Mouse (Mus musculus) T-helper 2 cell (primary cell): ENCODE measurements around the gene Cdc42se1.

Experiments
- in situ Hi-C: fragments of 300-600 bp; cut with MboI, MseI; formaldehyde crosslinking; loops from one replicate; pipeline ENCODE4 v1.15.1; 2025; ENCODE audit warnings: high pct_unique_total_duplicates

The Cdc42se1 gene

DNA sequence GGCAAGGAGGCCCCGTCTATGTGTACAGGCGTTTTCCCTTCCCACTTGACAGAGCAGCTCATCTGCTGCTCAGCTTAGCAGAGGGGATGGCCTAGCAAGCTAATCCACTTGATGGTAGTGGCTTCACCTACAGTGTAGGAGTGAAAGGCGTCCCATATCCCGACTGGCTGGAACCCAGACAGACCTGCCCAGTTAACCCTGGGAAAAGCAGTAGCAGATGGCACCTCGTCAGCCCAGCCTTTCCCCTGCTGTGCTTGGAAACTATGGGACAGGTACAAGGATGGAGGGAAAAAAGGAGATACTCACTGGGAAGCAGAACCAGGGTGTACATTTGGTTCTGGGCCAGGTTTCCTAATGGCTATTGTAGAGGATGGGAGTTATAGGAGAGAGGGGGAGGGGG is 21.8 kb downstream of the Cdc42se1 start:
- in situ Hi-C loops, result no loop called here

DNA sequence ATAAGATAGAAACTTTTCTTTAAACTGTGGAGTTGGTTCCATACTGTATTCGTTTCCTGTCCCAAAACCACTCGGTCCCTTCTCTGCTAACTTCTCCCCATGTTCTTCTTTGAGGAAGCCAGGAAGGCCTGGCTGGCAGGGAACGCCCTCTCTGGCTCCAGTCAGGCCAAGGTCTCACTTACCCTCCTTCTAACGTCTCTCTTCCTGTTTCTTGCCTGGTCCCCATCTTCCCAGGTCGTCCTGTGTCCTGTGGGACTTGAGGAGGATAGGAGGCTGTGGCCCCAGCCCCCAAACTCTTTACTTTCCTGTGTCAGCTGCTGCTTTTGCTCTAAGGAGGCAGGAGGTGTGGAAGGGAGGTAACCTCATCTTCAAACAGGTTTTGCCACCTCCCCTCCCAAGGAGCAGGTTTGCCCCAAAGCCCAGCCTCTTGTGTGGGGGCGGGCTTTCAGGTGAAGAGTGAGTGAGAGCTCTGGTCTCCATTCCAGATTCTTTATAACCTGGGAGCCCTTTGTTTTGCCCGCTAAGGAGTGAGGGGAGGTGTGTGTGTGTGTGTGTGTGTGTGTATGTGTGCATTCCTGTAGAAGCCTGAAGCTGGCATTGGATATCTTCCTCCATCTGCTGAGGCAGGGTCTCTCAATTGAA is 22.4 kb downstream of the Cdc42se1 start, which contains the start of gene Bnipl:
TSS of gene Bnipl (minus strand) at position 411 of the 642 bp plus-strand sequence.
- in situ Hi-C loops, result no loop called here

DNA sequence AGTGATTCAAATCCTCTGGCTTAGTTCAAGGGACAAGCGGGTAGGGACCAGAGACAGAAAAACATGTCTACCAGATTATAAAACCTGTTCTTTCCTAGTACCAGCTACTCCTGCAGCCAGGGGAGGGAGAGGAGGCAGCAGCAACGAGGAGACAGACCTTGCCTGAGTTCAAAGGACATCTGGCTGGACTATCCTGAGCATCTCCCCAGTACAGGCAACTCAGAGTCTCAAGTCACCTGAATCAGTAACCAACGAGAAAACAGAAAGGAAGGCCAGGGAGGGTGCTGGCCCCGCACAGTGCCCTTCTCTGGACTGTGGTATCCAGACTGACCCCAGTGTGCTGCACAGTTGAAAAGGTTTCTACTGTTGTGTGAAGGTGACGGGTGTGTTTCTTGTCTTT is 28.4 kb downstream of the Cdc42se1 start:
- in situ Hi-C loops, result no loop called here

DNA sequence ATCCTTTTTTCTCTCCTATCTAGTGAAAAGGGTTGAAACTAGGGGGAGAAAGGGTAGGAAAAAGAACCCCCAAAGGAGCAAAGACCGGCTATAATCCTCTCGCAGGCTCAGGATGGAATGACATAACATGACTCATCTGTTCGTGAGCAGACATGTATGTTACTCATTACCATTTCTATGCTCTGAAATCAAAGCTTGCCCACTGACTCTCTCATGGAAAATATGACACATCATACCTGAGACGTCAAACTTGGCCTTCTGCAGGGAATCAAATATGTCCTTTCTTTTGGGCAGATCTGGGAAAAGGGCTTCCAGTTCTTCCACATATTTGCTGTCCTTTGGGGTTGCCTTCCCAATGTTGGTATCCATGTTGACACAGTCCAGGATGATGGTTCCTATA is 33.4 kb downstream of the Cdc42se1 start:
- in situ Hi-C loops, result loop anchor here (10.0 kb wide), 1 partner anchor 117 kb away; the partner anchor contains the start of gene Tnfaip8l2

DNA sequence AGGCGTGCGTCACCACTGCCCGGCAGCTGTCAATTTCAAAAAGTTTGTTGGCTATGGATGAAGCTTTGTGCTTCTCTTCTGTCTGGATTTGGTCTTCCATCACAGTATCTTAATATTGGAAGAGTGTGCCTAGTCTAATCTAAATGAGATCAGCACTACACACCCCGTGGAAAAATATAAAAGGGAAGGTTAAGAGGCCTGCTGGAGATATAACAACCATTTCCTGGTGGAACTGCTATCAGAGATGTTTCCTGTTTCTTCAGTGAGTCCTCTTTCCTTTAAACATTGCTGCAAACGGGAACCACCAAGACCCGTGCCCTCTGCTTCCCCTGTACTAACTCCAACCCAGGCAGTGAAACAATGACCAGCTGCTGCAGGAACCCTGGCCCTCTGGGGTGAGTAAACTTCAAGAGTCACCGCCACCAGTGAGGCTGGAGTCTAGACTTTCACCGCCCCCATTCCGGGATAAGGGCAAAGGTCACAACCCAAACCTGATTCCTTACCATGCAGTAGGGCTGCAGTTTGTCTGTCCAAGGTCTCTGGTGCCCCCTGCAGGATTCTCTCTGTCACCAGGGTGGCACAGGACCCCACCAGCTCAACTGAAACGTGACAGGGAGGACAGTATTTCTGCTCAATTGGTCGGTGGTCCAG is 34.7 kb downstream of the Cdc42se1 start:
- in situ Hi-C loops, result loop anchor here (10.0 kb wide), 1 partner anchor 118 kb away; the partner anchor contains the start of gene Tnfaip8l2

DNA sequence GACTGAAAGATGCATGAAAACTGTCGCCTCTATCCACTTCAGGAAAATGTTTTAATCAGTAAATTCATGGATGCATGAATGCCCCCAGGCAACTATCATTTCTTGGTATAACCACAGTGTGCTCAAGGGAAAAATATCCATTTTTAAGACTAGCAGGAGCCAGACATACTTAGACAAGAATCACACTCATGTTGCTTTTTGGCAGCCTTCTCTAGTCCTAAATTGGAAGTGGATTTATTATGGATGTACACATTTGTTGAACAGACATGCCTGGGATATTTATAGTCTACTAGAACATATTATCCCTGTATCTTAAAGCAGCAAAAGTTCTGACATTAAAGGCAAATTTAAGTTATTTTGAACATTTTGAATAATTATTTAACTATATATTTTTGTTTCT is 36.2 kb downstream of the Cdc42se1 start:
- in situ Hi-C loops, result loop anchor here (10.0 kb wide), 1 partner anchor 120 kb away; the partner anchor contains the start of gene Tnfaip8l2

DNA sequence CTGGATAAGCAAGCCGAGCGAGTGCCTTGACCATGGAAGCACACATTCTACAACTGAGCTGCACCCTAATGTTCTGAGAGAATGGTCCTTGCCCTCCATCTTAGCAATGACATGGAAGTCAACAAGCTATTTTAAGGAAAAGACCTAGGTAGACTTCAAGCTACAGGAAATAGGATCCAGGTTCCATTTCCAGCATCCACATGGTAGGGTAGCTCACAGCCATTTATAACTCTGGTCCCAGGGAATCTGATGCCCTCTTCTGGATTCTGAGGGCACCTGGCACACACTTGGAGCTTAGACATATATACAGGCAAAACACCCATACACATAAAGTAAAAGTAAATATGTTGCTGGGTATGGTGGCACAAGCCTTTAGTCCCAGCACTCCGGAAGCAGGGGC is 37.5 kb downstream of the Cdc42se1 start:
- in situ Hi-C loops, result loop anchor here (10.0 kb wide), 1 partner anchor 121 kb away; the partner anchor contains the start of gene Tnfaip8l2

DNA sequence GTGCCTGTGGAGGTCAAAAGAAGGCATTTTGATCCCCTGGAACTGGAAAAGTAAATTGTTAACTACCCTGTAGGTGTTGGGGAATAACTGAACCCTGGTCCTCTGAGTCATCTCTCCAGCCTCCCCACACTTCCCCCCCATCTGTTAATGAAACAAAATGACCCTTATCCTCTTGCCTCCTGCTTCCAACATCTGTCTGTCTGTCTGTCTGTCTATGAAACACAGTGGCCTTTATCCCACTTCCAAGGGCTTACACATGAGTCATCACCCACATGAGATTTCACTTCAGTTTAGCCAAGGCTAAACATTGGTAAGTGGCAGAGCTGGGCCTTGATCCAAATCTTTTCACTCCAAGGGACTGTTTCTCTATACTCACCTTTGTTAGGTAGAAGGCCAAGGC is 39.3 kb downstream of the Cdc42se1 start:
- in situ Hi-C loops, result loop anchor here (10.0 kb wide), 1 partner anchor 123 kb away; the partner anchor contains the start of gene Tnfaip8l2

DNA sequence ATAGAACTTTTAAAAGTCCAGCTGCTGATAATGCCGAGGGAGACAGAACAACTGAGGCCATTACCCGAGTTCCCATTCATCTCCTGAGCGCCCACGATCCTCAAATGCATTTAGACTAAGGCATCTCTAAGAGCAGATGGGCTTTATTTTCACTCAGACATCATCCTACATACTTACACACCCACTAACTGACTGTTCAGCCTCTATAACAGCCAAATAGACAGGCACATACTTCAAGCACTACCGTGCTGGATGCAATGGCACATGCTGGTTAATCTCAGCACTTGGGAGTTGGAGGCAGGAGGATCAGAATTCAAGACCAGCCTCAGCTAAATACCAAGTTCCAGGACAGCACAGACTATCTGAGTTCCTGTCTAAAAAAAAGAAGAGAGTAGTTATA is 41.3 kb downstream of the Cdc42se1 start:
- in situ Hi-C loops, result loop anchor here (10.0 kb wide), 1 partner anchor 125 kb away; the partner anchor contains the start of gene Tnfaip8l2

DNA sequence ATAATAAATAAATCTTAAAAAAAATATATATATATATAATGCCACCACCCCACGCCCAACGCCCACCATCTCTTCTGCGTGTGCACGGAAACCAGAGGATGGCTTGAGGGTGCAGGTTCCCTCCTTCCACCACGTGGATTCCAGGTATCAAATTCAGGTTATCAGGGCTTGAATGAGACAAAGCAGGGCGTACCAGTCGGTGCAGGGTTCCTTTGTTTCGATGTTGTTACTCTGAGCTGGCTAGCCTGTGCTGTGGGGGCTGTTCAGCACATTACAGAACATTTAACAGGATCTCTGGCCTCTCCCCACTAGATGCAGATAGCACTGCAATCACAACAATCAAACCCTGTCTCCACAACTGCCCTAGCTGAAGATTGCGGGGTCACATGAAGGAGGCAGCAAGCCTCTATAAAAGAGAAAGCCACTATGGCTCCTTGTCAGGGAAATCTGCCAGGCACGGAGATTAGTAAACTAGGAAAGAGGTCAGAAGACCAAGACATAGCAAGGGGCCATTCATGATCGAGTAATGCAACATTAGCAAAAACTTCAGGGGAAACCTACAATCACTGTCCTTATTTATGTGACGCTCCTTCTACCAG is 42.3 kb downstream of the Cdc42se1 start:
- in situ Hi-C loops, result no loop called here

DNA sequence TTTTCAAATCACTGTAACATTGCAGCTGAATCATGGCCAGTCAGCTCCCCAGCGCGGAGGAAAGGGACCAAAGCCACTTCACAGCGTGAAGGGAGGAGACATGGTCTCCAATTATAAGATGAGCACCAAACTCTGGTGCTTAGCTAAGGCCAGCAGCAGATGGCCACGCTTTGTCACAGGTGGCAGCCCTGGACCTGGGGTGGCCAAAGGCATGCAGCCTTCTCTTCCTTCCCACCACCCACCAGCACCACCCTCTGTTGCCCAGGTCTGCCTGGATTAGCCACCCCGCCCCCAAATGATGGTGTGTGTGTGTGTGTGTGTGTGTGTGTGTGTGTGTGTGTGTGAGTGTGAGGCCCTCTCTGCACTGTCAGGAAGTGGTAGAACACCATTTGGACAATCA is 44.9 kb downstream of the Cdc42se1 start:
- in situ Hi-C loops, result no loop called here

DNA sequence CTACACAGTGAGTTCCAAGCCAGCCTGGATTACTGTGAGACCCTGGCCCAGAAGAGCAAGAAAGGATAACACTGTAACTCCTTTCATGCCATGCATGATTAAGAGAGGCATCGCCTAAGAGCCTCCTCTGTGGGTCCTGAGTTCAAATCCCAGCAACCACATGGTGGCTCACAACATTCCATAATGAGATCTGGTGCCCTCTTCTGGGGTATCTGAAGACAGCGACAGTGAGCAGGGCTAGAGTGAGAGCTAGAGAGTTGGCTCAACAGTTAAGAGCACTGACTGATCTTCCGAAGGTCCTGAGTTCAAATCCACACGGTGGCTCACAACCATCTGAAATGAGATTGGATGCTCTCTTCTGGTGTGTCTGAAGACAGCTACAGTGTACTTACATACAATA is 45.9 kb downstream of the Cdc42se1 start:
- in situ Hi-C loops, result no loop called here

DNA sequence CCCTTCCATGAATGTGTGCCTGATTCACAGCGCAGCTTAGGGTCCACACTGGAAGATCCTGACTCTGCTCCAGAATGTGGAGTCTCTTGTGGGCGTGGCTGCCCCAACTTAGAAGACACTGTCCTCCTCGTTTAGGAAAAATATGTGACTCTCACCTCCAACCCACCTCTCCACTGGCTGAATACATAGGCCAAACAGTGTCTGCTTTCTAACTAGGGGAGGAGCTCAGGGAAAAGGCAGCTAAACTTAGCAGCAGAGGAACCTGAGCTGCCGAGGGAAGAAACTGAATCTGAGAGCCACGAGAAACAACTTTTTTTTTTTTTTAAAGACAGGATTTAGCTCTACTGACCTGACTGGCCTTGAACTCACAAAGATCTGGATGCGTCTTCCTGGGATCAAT is 46.6 kb downstream of the Cdc42se1 start:
- in situ Hi-C loops, result no loop called here

DNA sequence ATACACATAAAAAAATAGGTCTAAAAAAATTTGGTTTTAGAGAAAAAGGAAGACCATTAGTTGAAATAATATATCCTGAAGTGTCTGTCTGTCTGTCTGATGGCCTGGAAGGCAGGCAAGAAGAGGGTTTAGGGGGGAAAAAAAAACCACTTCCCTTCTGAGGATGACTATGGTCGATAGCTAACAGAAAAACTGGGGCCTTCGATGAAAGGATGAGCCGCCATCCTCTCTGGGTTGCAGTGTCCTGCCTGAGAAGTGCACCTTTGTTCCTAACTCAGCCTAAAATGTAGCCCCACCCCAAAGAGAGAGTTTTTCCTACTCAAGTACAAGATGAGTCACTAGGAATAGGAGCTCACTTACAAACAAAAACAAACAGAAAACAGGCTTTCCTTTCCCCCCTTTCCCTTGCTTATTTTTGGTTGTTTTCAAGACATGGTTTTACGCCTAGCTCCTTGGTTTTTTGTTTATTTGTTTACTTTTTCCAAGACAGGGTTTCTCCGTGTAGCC is 47.9 kb downstream of the Cdc42se1 start:
- in situ Hi-C loops, result no loop called here

DNA sequence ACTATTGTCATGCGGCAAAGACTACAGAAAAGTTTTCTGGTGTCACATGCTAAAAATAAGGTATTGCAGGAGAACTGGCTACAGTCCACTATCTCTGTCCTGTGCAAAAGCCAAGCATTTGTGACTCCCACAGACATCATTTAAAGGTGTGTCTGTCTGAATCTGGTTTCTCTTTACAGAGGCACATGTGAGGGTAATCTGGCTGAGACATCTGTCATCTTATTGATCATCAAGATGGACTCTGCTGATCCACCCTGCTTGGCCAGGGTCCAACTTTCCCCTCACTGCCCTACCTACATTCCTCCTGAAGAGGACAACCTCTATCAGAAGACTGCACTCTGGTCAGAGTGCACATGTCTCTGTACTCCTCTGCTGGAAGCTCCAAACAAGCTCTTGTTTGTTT is 48.6 kb downstream of the Cdc42se1 start:
- in situ Hi-C loops, result no loop called here

DNA sequence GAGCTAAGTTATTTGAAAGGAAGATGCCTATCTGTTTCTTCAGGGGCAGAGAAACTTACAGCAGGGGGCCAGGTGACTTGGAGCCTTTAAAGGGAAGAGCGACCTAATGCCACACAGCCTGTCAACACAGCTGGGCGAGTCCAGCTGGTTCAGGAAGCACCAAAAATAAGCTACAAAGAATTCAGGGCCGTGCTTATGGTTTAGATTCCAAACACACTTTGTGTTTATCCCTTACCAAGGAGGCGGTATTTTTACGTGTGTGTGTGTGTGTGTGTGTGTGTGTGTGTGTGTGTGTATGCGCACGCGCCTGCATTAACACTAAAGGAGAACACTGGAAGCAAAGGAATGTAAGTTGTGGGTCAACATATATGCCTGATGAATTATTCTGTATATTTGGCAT is 52.2 kb downstream of the Cdc42se1 start:
- in situ Hi-C loops, result no loop called here

DNA sequence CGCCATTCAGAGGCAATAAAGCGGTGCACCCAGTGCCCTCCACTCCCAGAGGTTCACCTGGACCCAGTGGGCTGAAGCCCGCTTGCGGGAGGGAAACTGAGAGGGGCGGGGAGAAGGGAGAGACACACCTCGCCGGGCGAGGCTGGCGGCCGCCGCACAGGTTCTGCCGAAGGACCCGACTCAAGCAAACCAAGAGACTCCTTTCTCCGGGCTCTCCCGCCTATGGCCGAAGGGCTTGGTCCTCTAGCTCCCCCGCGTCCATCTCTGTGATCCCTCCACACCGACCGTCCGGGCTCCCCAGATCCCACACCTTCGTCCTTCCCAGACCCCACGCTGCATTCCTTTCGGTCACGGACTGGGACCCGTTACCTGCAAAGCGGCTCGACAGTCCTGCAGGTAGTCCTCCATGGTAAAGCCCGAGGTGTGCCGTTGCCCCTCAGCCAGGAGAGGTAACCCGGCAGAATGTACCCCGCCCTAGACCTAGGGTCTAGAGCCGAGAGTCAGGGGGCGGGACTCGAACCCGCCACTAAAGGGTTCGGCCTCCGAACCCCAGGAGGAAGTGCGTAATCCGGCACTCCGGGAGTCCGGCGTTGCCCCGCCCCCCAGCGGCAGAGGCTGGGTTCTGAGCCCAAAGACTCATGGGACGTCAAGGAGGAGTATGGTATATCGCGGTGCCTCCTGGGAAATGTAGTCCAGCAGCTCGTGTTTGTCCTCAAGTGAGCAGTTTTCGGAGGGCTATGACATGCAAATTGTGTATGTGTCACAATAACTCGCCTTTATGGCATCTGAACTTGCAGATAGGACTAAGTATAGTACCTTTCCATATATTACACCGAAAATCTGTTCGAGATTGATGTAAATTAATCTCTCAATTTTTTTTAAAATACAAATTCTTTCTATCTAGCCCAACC is 52.9 kb downstream of the Cdc42se1 start, which contains the start of the genes Mindy1 and Prune1:
TSS of gene Mindy1 (plus strand) at position 130 of the 911 bp plus-strand sequence.
TSS of gene Prune1 (minus strand) at position 861 of the 911 bp plus-strand sequence.
- in situ Hi-C loops, result no loop called here

DNA sequence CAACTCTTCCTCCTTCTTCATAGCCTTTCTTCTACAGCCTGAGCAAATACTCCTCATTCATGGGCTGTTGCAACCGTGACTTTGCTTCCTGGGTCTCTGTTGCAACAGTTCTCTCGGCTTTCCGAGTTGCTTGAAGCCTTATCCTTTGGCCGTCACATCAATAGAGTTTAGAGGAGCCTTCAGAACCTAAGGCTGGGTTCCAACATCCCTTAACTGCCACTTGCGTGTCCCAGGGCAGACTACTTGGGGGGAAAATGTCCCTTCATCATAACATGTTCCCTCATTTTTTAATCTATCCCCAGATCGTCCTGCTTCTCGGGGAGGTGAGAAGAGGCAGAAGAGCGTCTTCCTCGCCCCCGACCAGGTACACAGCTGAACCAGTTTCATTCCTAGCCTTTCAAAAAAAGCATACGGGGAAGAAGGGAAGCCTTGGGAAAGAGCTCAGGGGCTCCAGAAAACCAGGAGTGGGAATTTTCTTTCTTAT is 53.9 kb downstream of the Cdc42se1 start:
- in situ Hi-C loops, result no loop called here

DNA sequence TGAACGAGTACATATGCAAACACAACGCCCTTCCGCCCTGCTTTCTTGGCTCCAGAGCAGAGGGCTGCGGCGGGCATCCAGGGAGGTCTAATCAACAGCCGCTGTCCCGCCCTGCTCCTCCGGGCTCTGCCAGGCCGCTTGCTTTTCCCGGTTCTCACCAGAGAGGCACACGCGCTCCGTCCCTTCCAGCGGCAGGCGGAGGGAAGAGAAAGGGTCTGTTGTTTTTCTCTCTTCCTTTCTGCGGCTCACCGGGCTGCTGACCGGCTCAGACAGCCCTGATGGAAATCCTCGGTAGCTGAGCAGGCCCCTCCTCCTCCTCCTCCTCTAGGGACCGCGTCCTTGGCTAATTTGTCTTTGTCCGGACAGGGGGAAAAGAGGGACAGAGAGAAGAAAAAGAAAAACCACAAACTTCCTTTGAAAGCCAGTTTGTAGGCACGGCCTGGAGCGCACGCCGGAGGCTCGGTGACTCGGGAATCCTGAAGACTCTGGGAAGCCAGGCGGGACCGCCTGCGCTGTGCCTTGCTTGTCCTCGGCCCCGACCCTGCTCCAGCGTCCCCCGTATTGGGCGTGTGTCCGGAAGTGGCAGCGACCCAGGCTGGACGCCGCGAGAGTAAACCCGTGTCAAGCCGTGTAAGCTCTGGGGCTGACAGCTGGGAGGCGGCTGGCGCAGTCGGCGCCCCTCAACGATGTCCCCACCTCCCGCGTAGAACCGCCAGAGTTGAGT is 54.5 kb downstream of the Cdc42se1 start:
- in situ Hi-C loops, result no loop called here

DNA sequence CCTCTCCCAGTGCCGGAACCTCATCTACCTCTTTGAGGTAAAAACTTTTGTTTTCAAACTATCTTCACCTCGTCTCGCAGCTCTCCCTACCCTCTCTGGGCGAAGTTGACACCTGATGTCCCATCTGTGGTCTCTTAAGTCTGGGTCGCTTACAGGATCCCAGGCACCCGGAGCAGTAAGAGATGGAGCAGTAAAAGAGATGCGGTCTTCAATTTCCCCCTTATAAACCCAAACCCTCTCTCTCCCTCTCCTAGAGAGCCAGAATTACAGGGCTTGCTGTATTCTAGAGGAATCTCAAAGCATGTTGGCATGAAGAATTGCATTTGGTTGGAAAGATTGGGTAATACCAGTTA is 55.0 kb downstream of the Cdc42se1 start:
- in situ Hi-C loops, result no loop called here
